Mouse (Mus musculus) CH12F3 (cell line): ENCODE measurements around the gene Slc10a7.
"Not testable (repeated sequence)": the region's sequence is repeated elsewhere in the genome, so short reads cannot be mapped to it uniquely, and the experiment has no call there.

Source experiments
- in situ Hi-C: fragments of 300-500 bp; cut with MboI; formaldehyde crosslinking; loops from 2 replicates; pipeline ENCODE4 v1.14.3; 2020; ENCODE audit warnings: low sequenced_read_pairs

Gene Slc10a7

GRCm38 (mm10) chr8:78659617-78660187 is 150.6 kb downstream of the Slc10a7 start:
- in situ Hi-C loops: loop anchor here (25.0 kb wide), 1 partner anchor 422 kb away; no protein-coding TSS in a partner anchor

DNA sequence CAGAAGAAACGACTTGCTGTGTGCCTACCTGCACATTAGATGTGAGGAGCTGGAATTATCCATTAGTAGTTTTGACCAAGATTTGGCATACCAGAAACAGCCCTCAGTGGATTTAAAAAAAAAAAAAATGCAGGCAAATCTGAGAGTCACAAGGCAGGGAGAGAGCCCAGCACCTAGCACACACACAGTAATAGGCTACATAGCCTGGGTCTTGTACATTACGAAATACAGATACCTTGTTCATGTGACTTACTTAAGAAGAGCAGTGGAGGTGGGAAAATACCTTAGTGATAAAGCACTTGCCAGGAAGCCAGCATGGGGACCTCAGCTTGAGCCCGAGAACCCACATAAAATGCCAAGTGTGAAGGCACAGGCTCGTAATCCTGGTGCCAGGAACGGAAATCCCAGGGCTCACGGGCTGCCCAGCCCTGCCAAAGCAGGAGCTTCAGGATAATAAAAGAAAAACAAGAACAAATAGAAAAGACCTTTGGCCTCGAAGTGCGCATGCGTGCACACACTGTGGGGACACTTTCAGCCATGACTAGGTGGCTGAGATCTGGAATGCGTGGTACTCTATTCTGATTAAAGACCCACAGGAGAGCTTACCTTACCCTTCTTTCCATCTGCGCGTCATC is 155.3 kb downstream of the Slc10a7 start:
- in situ Hi-C loops: loop anchor here (25.0 kb wide), 1 partner anchor 427 kb away; no protein-coding TSS in a partner anchor

DNA sequence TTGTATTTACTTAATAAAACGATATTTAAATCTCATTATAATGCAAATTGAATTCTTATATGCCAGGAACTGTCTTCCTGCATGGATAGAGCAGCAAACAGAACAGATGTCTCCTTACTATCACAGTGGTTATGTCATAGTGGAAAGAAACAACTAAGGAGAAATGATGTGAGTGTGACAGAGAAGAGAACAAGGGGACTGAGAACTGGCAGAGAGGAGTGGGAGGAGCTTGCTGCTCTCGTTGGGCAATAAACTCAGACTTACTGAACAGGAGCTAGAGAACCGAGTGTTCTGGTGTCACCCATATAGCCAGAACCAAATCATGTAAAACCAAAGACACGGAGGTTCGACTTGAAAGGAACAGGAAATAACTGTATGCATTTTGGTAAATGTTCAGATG is 158.3 kb downstream of the Slc10a7 start:
- in situ Hi-C loops: loop anchor here (25.0 kb wide), 1 partner anchor 430 kb away; no protein-coding TSS in a partner anchor

DNA sequence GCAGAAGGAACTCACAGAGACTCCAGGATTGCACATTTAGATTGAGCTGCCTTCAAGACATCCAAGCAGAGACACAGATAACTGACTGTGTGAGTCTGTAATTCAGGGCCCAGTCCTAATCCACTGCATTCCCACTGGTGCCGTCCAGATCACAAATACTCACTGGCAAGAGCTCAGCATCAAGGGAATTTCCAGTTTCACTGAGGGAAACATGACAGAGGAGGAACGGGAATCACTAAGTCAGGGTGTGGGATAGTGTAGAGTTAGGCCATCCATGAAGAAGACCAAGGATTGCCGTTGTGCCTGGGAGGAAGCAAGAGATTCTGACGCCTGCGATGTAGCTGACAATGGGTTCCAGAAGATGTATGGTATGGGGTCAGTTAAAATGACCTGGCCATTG is 159.1 kb downstream of the Slc10a7 start:
- in situ Hi-C loops: loop anchor here (25.0 kb wide), 1 partner anchor 431 kb away; no protein-coding TSS in a partner anchor

DNA sequence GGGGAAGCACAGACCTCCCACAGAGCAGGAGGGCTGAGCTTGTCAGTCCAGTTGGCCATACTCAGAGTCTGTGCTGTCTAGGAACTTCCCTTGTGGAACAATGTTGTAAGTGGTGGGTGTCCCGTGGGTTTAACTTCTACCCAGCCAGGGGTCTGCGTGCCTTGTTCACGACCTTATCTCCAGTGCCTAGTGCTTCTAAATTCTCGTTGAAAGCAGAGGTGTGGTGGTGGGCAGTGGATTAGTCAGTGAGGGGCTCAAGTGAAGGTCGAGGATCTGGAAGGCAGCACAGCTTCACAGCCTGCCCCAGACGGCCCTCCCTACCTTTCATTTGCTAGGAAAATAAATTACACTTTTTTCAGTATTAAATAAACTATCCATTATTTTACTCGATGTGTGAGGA is 161.1 kb downstream of the Slc10a7 start:
- in situ Hi-C loops: loop anchor here (25.0 kb wide), 1 partner anchor 433 kb away; no protein-coding TSS in a partner anchor

GRCm38 (mm10) chr8:78678541-78679219 is 169.5 kb downstream of the Slc10a7 start:
- in situ Hi-C loops: no loop called here

- in situ Hi-C loops: no loop called here
These were observed 181.6 kb downstream of the Slc10a7 start for GRCm38 (mm10) chr8:78690795-78691194.

- in situ Hi-C loops: no loop called here
These were observed 189.2 kb downstream of the Slc10a7 start for GRCm38 (mm10) chr8:78698331-78698741.

DNA sequence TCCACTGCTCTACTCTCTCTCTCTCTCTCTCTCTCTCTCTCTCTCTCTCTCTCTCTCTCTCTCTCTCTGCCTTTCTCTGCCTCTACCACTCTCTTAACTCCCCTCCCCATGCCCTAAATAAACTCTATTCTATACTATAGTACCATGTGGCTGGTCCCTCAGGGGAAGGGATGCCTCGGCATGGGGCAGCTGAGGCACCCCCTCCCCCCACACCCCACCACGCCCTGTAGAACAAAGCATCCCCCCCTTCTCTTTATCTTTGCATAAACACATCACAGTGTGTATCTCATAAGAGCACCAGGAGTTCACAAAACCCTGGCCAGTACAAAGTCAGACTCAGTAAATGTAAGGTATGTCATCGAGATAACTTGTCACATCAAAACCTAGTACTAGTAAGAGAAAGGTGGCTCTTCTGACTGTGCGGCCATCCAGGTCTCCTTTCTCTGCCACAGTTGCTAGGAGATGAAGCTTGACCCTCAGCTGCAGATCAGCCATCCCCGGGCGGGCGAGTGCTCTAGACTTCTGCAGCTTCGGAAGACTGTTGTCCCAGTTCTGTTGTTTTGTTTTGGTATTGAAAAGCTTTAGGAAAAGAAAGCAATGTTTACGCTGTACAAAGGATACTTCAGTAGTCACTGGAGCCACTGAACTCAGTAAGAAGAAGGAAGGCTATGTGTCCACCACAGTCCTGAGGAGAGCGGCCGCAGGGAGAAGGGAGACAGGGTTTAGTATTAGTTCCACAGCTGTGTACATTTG is 194.1 kb downstream of the Slc10a7 start:
- in situ Hi-C loops: no loop called here

DNA sequence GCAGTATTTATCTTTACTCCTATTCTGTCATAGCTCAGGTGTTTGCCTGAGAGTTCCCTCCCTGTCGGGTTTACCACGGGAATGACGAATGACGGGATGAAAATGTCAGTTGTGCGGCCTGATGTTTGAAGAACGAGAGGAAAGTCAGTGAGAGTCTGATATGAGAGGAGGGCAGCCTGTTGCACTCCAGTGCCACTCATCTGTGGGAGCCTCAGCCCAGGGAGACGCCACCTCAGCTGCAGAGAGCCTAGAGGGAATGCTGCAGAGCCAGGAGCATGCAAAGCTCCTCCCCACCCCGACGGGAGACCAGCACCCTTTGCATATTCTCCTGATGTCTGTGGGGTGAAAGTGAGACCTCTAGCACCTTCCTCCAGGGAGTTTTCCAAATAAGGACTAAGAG is 196.8 kb downstream of the Slc10a7 start:
- in situ Hi-C loops: no loop called here

- in situ Hi-C loops: no loop called here
These were observed 200.9 kb downstream of the Slc10a7 start for GRCm38 (mm10) chr8:78709948-78710644.

DNA sequence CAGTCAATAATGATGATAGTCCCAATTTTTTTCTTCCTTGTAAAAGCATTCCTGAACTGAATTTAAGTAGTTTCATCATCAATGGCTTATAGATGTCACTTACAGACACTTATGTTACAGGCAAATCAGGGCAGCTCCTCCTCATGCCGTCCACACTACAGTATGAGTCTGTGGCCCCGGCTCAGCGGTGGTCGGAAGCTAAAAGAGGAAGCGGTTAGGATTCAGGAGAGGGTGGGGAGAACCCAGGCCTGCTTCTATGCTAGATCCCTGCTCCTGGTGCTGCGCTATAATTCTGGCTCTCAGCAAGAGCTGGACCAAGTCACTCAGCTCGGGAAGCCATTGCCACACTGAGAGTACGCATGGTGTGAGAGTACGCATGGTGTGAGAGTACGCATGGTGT is 201.8 kb downstream of the Slc10a7 start:
- in situ Hi-C loops: no loop called here

DNA sequence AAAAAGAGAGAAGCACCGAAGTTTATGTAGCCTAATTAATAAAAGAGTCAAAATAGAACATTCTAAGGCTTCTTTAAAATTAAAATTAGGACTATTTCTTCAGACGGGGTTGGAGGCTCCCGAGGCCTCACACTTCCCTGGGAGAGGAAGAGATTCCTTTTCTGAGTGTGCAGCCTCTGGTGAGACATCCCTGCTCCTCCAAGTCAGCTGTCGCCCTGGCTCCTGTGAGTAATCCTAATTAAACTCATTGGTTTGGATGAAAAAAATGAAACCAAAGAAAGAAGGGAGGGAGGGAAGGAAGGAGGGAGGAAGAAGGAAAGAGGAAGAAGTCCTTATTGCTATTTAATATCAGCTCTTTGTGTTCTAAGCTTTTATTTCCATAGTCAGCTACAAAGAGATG is 205.7 kb downstream of the Slc10a7 start:
- in situ Hi-C loops: no loop called here

DNA sequence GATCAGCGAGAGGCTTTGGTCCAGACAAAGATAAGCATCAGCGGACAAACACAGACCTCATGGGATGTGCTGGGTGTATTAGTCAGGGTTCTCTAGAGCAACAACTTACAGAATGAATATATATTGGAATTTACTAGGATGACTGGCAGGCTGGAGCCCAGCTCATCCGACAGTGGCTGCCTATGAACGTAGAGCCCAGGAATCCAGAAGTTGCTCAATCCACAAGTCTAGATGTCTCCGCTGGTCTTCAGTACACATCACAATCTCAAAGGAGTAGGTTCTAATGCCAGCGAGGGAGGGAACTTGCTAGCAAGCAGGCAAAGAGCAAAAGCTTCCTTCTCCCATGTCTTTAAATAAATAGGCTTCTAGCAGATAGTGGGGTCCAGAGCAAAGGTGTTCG is 207.4 kb downstream of the Slc10a7 start:
- in situ Hi-C loops: no loop called here

GRCm38 (mm10) chr8:78717191-78717590 is 208.0 kb downstream of the Slc10a7 start:
- in situ Hi-C loops: not testable (repeated sequence)

GRCm38 (mm10) chr8:78719279-78720040 is 210.3 kb downstream of the Slc10a7 start:
- in situ Hi-C loops: no loop called here

GRCm38 (mm10) chr8:78720041-78720414 is 210.9 kb downstream of the Slc10a7 start:
- in situ Hi-C loops: no loop called here

GRCm38 (mm10) chr8:78721576-78721975 is 212.4 kb downstream of the Slc10a7 start:
- in situ Hi-C loops: no loop called here

DNA sequence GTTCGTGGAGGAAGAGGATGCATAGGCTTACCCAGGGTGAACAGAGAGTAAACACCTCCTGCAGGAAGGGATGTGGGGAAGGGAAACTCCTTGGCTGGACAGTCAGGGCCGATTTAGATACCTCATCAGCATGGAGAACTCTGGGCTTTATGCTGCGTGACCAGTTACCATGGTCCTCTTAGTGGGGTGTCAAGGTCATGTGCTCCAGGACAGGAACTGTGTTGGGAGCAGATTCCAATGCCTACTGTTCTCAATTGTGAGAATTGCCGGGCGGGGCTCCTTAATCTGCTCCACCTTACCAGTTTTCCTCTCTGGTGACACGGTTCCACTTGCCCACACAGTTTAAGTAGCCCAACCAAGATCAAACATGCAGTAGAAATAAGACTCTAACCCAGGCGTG is 213.1 kb downstream of the Slc10a7 start:
- in situ Hi-C loops: no loop called here

GRCm38 (mm10) chr8:78724832-78725231 is 215.7 kb downstream of the Slc10a7 start:
- in situ Hi-C loops: no loop called here
